Mouse (Mus musculus) layer of hippocampus, adult 2 months (tissue): Measurements from ENCODE around the gene Susd6. TPM values are rescaled to one million over a fixed set of nuclear protein-coding genes. Genes with fewer than 3 reads are reported as not detected.

Experiments
- DNase-seq, 2 experiments: peaks; one replicate each; pipeline ENCODE4 v3.0.0; 2022; ENCODE audit warnings: low spot score in 2 of 2
- H3K27ac ChIP-seq: fragments of 200-600 bp; 2 replicates; pipeline ENCODE4 v1.8.1; 2022
- H3K4me3 ChIP-seq: fragments of 200-600 bp; 2 replicates; pipeline ENCODE4 v1.8.1; 2022; ENCODE audit warnings: mild to moderate bottlenecking
- CTCF ChIP-seq: fragments of 200-600 bp; conservative IDR thresholded peaks from 2 replicates; pipeline ENCODE4 v1.8.1; 2022; ENCODE audit warnings: antibody characterized with exemption, mild to moderate bottlenecking, moderate library complexity
- total RNA-seq, 2 experiments: library from RNA; stranded (reverse); gene quantifications; 2 replicates each; pipeline ENCODE4 v1.2.3; 2021

Gene Susd6
- total RNA-seq, 2 experiments from 2014 or later: 71.6 to 72.1 TPM

DNA sequence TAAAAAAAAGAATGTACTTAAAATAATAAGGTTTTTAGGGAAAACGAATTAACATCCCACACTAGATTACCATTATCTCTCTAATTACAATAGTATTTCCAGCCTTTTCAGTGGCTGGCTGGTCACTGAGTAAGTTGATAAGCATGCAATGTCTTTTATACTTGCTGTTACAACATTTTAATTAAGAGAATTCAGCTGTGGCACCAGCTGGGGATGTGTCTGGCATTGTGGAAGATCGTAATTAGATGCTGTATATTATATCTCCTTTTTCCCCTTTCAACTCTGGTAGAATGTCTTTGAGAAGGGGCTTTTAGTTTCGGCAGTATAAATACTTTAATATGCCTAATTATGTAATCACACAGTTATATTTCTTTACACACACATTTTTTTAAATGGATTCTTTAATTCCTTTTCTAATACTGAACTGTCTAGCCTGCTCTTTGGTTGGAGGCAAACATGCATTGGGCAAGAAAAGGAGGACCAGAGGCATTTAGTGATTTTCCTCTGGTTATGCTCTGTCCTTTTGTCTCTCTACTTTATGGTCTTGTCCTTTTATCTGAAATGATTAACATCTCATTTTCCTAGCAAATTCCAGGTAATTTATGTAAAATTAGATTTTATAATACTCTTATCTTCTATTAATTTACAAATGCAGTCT is 67.5 kb downstream of the Susd6 start:
- H3K27ac ChIP-seq: peak overlapping the region; percentile 44; the same call in 1 of the 2 replicates

DNA sequence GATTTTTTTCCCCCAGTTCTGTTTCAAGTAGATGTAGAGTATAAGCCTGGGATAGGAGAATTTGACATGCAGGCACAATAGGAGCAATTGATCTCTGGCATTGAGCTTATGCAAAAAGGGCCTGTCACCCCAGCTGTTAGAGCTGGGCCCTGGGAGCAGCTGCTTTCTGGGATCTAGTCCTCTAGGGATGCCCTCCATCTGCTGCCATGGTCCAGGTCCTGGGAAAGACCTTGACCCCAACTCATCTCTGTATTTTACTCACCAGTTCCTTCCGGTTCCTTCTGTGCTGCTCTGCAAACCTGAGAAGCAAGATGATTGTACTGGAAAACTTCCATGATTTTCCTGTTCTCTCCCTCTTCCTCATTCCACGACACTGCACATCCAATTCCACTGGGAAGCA is 68.0 kb downstream of the Susd6 start:
- Histone ChIP-seq H3K27ac (peak overlapping the region; percentile 44; the same call in 1 of the 2 replicates), H3K4me3 (no peak overlapping the region)
- TF ChIP-seq CTCF: no peak
- no peak for DNase-seq

More for the DNA sequence above, 67.5 kb downstream of the Susd6 start:
- H3K4me3 ChIP-seq: no peak overlapping the region
- TF ChIP-seq CTCF: no peak
- DNase-seq: no peak

GRCm38 (mm10) chr12:80861916-80862315 is 71.6 kb downstream of the Susd6 start:
- Histone ChIP-seq H3K4me3 (no peak overlapping the region), H3K27ac (peak overlapping the region; percentile 61)
- DNase-seq: no peak
- TF ChIP-seq CTCF: no peak

DNA sequence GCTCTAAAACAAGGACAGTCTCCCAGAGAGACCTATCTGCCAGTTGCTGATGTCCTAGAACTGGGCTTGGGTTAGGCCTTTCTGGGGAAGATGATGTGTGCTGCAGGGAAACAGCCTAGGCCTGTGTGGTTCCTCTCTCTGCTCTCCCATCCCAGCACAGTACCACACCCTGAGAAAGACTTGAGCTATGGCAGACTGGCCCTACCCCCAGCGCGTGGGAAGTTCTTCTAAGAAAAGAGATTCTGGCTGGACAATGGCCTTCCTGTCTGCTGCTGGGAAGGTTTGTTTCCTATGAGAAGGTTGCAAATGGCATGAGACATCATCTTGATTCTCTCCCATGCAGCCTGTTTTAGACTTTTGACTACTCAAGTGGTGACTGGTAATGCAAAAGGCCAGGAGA is 73.1 kb downstream of the Susd6 start:
- Histone ChIP-seq H3K4me3 (no peak overlapping the region), H3K27ac (0 out of 2 replicates have a peak overlapping the region, but pooled peaks have one; percentile 61)
- TF ChIP-seq CTCF: no peak
- DNase-seq: no peak

GRCm38 (mm10) chr12:80865175-80865574 is 74.9 kb downstream of the Susd6 start:
- no peak overlapping the region for H3K4me3 ChIP-seq
- DNase-seq: no peak
- TF ChIP-seq CTCF: no peak
- H3K27ac ChIP-seq: no peak overlapping the region

DNA sequence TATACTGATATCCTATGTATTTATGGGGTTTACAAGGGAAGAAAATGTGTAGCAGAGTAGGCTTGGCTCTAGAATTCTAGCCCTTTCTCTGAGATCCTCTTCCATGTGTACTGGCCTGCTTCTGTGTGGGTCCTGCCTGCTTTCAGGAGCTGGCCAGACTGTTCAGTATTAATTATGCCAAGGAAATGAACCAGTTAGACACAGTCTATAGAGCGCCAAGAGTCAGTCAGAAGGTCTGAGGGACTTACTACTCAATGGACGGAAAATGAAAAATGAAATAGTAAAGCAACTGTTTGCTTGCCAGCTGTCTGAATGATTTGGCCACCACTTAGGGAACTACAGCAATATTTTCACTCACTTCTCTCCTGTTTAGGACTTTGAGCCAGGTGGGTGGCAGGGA is 75.7 kb downstream of the Susd6 start:
- Histone ChIP-seq H3K4me3 (no peak overlapping the region), H3K27ac (no peak overlapping the region)
- DNase-seq: no peak
- TF ChIP-seq CTCF: no peak

GRCm38 (mm10) chr12:80867083-80867482 is 76.8 kb downstream of the Susd6 start:
- TF ChIP-seq CTCF: no peak
- no peak for DNase-seq
- Histone ChIP-seq H3K4me3 (no peak overlapping the region), H3K27ac (no peak overlapping the region)

GRCm38 (mm10) chr12:80868401-80868800 is 78.1 kb downstream of the Susd6 start:
- TF ChIP-seq CTCF: no peak
- H3K4me3 ChIP-seq: no peak overlapping the region
- DNase-seq: no peak
- no peak overlapping the region for H3K27ac ChIP-seq

- DNase-seq: no peak
- H3K27ac ChIP-seq: peak overlapping the region; percentile 80
- TF ChIP-seq CTCF: no peak
- no peak overlapping the region for H3K4me3 ChIP-seq
Observed at GRCm38 (mm10) chr12:80877215-80878092, 87.1 kb downstream of the Susd6 start.

DNA sequence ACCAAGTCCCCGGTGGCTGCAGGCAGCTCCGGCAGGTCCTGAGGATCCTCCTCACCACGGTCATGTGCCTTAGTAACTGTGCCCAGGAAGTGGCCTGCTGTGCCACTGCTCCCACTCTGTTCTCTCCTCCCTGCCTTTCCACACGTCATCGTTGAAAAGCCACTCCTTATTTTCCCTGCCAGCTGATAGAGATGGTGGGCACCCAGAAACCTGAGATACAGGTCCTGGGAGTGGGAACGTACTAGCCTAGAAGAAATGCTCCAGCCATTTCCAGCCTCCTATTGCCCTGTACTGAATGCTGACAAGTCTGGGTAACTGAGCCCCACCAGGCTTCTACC is 87.8 kb downstream of the Susd6 start:
- TF ChIP-seq CTCF: no peak
- no peak for DNase-seq
- H3K27ac ChIP-seq: peak overlapping the region; percentile 80
- H3K4me3 ChIP-seq: no peak overlapping the region

DNA sequence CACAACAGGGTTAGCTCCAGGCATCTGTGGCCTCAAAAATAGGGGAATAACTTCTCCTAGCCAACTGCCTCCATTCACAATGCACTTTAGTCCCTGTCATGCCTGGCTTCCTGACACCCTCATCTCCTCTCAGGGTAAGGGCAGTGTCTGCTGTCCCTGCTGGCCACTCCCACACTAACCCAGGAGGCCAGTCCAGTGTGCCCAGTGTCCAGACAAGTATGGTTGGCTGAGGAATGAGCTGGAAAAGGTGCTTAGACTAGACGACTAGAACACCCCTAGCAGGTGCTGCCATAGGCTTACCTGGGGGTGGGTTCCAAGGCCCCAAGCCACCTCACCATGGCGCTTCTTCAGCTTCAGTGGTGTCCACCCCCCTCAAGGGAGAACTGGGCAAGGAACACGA is 88.3 kb downstream of the Susd6 start:
- no peak for DNase-seq
- TF ChIP-seq CTCF: no peak
- peak overlapping the region; percentile 80; the same call in 1 of the 2 replicates for H3K27ac ChIP-seq
- H3K4me3 ChIP-seq: no peak overlapping the region

GRCm38 (mm10) chr12:80879267-80879666 is 89.0 kb downstream of the Susd6 start:
- TF ChIP-seq CTCF: no peak
- DNase-seq: no peak
- Histone ChIP-seq H3K27ac (peak overlapping the region; percentile 80; the same call in 1 of the 2 replicates), H3K4me3 (no peak overlapping the region)

DNA sequence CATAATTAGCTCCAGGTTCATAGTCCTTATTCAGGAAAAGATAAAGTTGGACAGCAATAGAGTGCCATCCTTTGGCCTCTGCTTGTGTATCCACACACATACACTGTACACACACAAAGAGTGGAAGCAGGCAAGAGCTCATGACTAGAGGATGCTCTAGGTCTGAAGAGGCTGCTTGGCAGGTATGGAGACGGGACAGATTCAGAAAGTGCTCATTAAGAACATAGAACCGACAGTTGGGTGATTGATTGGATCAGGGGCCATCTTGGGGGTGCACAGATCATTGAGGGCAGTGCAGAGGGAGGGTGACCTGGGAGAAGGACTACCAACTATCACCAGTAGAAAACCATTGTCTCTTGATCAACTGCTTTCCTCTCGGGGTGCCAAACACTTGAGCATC is 90.8 kb downstream of the Susd6 start:
- no peak for DNase-seq
- TF ChIP-seq CTCF: no peak

GRCm38 (mm10) chr12:80883278-80883677 is 93.0 kb downstream of the Susd6 start:
- TF ChIP-seq CTCF: no peak
- H3K27ac ChIP-seq: no peak overlapping the region
- H3K4me3 ChIP-seq: no peak overlapping the region
- DNase-seq: no peak

More for the DNA sequence above, 90.8 kb downstream of the Susd6 start:
- H3K27ac ChIP-seq: no peak overlapping the region
- no peak overlapping the region for H3K4me3 ChIP-seq
